Mouse (Mus musculus): Measurements from ENCODE around the gene Ltbp1. TPM values are rescaled to one million over a fixed set of nuclear protein-coding genes. Genes with fewer than 3 reads are reported as not detected.

Ltbp1 gene
- polyA plus RNA-seq, 1 experiment from 2014 or later = 14.2 TPM

- no peak overlapping the region for H3K9ac ChIP-seq (ENCODE audit: low read depth, low read length)
- H3K9me3 ChIP-seq (ENCODE audit: control insufficient read depth, low read length) = no peaks in the 10 kb centered on the region
- no peak for DNase-seq (ENCODE audit: low spot score)
- H3K27ac ChIP-seq (ENCODE audit: low read depth, low read length) = no peak overlapping the region
- 84% methylated on average over 5 of the region's 5 CpGs for WGBS
- no peaks in the 10 kb centered on the region for H3K27me3 ChIP-seq (replicated peaks; ENCODE audit: control insufficient read depth, insufficient read depth, low read length)
- no peak for ATAC-seq (replicated peaks; ENCODE audit: low FRiP score)
- no peaks in the 10 kb centered on the region for H3K4me1 ChIP-seq (replicated peaks; ENCODE audit: control insufficient read depth, insufficient read depth, low read length)
- no peak overlapping the region for H3K4me3 ChIP-seq (ENCODE audit: low read depth, low read length)
- no peak overlapping the region for H3K4me2 ChIP-seq
- H3K36me3 ChIP-seq (ENCODE audit: control insufficient read depth, insufficient read depth, low read length) = 0 out of 2 replicates have a peak, but pooled peaks cover 2% of the 10 kb centered on the region
Measured at GRCm38 (mm10) chr17:75323229-75323628, 317.9 kb downstream of the Ltbp1 start.

- H3K27me3 ChIP-seq (replicated peaks; ENCODE audit: control insufficient read depth, insufficient read depth, low read length) = no peaks in the 10 kb centered on the region
- H3K36me3 ChIP-seq (ENCODE audit: control insufficient read depth, insufficient read depth, low read length) = 0 out of 2 replicates have a peak, but pooled peaks cover 2% of the 10 kb centered on the region
- ATAC-seq (replicated peaks; ENCODE audit: low FRiP score) (no peak), DNase-seq (ENCODE audit: low spot score) (no peak)
- no peak overlapping the region for H3K4me3 ChIP-seq (ENCODE audit: low read depth, low read length)
- no peaks in the 10 kb centered on the region for H3K4me1 ChIP-seq (replicated peaks; ENCODE audit: control insufficient read depth, insufficient read depth, low read length)
- no peak overlapping the region for H3K9ac ChIP-seq (ENCODE audit: low read depth, low read length)
- H3K4me2 ChIP-seq = no peak overlapping the region
- H3K9me3 ChIP-seq (ENCODE audit: control insufficient read depth, low read length) = no peaks in the 10 kb centered on the region
- no peak overlapping the region for H3K27ac ChIP-seq (ENCODE audit: low read depth, low read length)
- WGBS = 89% methylated on average over 10 of the region's 10 CpGs
Measured at GRCm38 (mm10) chr17:75323766-75324165, 318.4 kb downstream of the Ltbp1 start.

- Histone ChIP-seq H3K27ac (ENCODE audit: low read depth, low read length) (no peak overlapping the region), H3K9me3 (ENCODE audit: control insufficient read depth, low read length) (no peaks in the 10 kb centered on the region), H3K4me2 (no peak overlapping the region), H3K9ac (ENCODE audit: low read depth, low read length) (no peak overlapping the region), H3K4me3 (ENCODE audit: low read depth, low read length) (no peak overlapping the region), H3K27me3 (replicated peaks; ENCODE audit: control insufficient read depth, insufficient read depth, low read length) (no peaks in the 10 kb centered on the region), H3K36me3 (ENCODE audit: control insufficient read depth, insufficient read depth, low read length) (0 out of 2 replicates have a peak, but pooled peaks cover 2% of the 10 kb centered on the region), H3K4me1 (replicated peaks; ENCODE audit: control insufficient read depth, insufficient read depth, low read length) (no peaks in the 10 kb centered on the region)
- WGBS = 76% methylated on average over 10 of the region's 10 CpGs
- DNase-seq (ENCODE audit: low spot score) (no peak), ATAC-seq (replicated peaks; ENCODE audit: low FRiP score) (no peak)
Measured at GRCm38 (mm10) chr17:75328102-75328639, 322.8 kb downstream of the Ltbp1 start.

GRCm38 (mm10) chr17:75330366-75330765 lies 325.0 kb downstream of the Ltbp1 start:
- ATAC-seq (replicated peaks; ENCODE audit: low FRiP score) (no peak), DNase-seq (ENCODE audit: low spot score) (no peak)
- Histone ChIP-seq H3K9ac (ENCODE audit: low read depth, low read length) (no peak overlapping the region), H3K9me3 (ENCODE audit: control insufficient read depth, low read length) (no peaks in the 10 kb centered on the region), H3K4me3 (ENCODE audit: low read depth, low read length) (no peak overlapping the region), H3K36me3 (ENCODE audit: control insufficient read depth, insufficient read depth, low read length) (0 out of 2 replicates have a peak, but pooled peaks cover 2% of the 10 kb centered on the region), H3K4me1 (replicated peaks; ENCODE audit: control insufficient read depth, insufficient read depth, low read length) (no peaks in the 10 kb centered on the region), H3K27me3 (replicated peaks; ENCODE audit: control insufficient read depth, insufficient read depth, low read length) (no peaks in the 10 kb centered on the region), H3K4me2 (no peak overlapping the region), H3K27ac (ENCODE audit: low read depth, low read length) (no peak overlapping the region)
- 87% methylated on average over 6 of the region's 6 CpGs for WGBS

- no peak overlapping the region for H3K4me2 ChIP-seq
- H3K9me3 ChIP-seq (ENCODE audit: control insufficient read depth, low read length) = no peaks in the 10 kb centered on the region
- 83% methylated on average over 6 of the region's 6 CpGs for WGBS
- H3K4me1 ChIP-seq (replicated peaks; ENCODE audit: control insufficient read depth, insufficient read depth, low read length) = no peaks in the 10 kb centered on the region
- no peak for DNase-seq (ENCODE audit: low spot score)
- no peak overlapping the region for H3K4me3 ChIP-seq (ENCODE audit: low read depth, low read length)
- no peak for ATAC-seq (replicated peaks; ENCODE audit: low FRiP score)
- 0 out of 2 replicates have a peak, but pooled peaks cover 2% of the 10 kb centered on the region for H3K36me3 ChIP-seq (ENCODE audit: control insufficient read depth, insufficient read depth, low read length)
- no peak overlapping the region for H3K9ac ChIP-seq (ENCODE audit: low read depth, low read length)
- H3K27me3 ChIP-seq (replicated peaks; ENCODE audit: control insufficient read depth, insufficient read depth, low read length) = no peaks in the 10 kb centered on the region
- no peak overlapping the region for H3K27ac ChIP-seq (ENCODE audit: low read depth, low read length)
Measured at GRCm38 (mm10) chr17:75331421-75331951, 326.1 kb downstream of the Ltbp1 start.

- ATAC-seq (replicated peaks; ENCODE audit: low FRiP score) (no peak), DNase-seq (ENCODE audit: low spot score) (no peak)
- H3K4me2 ChIP-seq = no peak overlapping the region
- WGBS = 89% methylated on average over 6 of the region's 6 CpGs
- H3K27ac ChIP-seq (ENCODE audit: low read depth, low read length) = no peak overlapping the region
- H3K27me3 ChIP-seq (replicated peaks; ENCODE audit: control insufficient read depth, insufficient read depth, low read length) = no peaks in the 10 kb centered on the region
- no peaks in the 10 kb centered on the region for H3K36me3 ChIP-seq (ENCODE audit: control insufficient read depth, insufficient read depth, low read length)
- no peaks in the 10 kb centered on the region for H3K9me3 ChIP-seq (ENCODE audit: control insufficient read depth, low read length)
- H3K9ac ChIP-seq (ENCODE audit: low read depth, low read length) = no peak overlapping the region
- no peak overlapping the region for H3K4me3 ChIP-seq (ENCODE audit: low read depth, low read length)
- H3K4me1 ChIP-seq (replicated peaks; ENCODE audit: control insufficient read depth, insufficient read depth, low read length) = no peaks in the 10 kb centered on the region
Measured at GRCm38 (mm10) chr17:75332289-75332688, 326.9 kb downstream of the Ltbp1 start.

GRCm38 (mm10) chr17:75333011-75333410 lies 327.6 kb downstream of the Ltbp1 start:
- Histone ChIP-seq H3K4me3 (ENCODE audit: low read depth, low read length) (no peak overlapping the region), H3K36me3 (ENCODE audit: control insufficient read depth, insufficient read depth, low read length) (no peaks in the 10 kb centered on the region), H3K27me3 (replicated peaks; ENCODE audit: control insufficient read depth, insufficient read depth, low read length) (no peaks in the 10 kb centered on the region), H3K9me3 (ENCODE audit: control insufficient read depth, low read length) (no peaks in the 10 kb centered on the region), H3K9ac (ENCODE audit: low read depth, low read length) (no peak overlapping the region), H3K27ac (ENCODE audit: low read depth, low read length) (no peak overlapping the region), H3K4me1 (replicated peaks; ENCODE audit: control insufficient read depth, insufficient read depth, low read length) (no peaks in the 10 kb centered on the region), H3K4me2 (no peak overlapping the region)
- 88% methylated on average over 9 of the region's 9 CpGs for WGBS
- ATAC-seq (replicated peaks; ENCODE audit: low FRiP score) (no peak), DNase-seq (ENCODE audit: low spot score) (no peak)

- Histone ChIP-seq H3K27me3 (replicated peaks; ENCODE audit: control insufficient read depth, insufficient read depth, low read length) (no peaks in the 10 kb centered on the region), H3K36me3 (ENCODE audit: control insufficient read depth, insufficient read depth, low read length) (no peaks in the 10 kb centered on the region), H3K4me3 (ENCODE audit: low read depth, low read length) (no peak overlapping the region), H3K9me3 (ENCODE audit: control insufficient read depth, low read length) (no peaks in the 10 kb centered on the region), H3K27ac (ENCODE audit: low read depth, low read length) (no peak overlapping the region), H3K9ac (ENCODE audit: low read depth, low read length) (no peak overlapping the region), H3K4me1 (replicated peaks; ENCODE audit: control insufficient read depth, insufficient read depth, low read length) (no peaks in the 10 kb centered on the region), H3K4me2 (no peak overlapping the region)
- DNase-seq (ENCODE audit: low spot score) (no peak), ATAC-seq (replicated peaks; ENCODE audit: low FRiP score) (no peak)
- WGBS = 80% methylated on average over 13 of the region's 13 CpGs
Measured at GRCm38 (mm10) chr17:75333759-75334158, 328.4 kb downstream of the Ltbp1 start.

GRCm38 (mm10) chr17:75335649-75336048 lies 330.3 kb downstream of the Ltbp1 start:
- Histone ChIP-seq H3K36me3 (ENCODE audit: control insufficient read depth, insufficient read depth, low read length) (no peaks in the 10 kb centered on the region), H3K9me3 (ENCODE audit: control insufficient read depth, low read length) (no peaks in the 10 kb centered on the region), H3K4me3 (ENCODE audit: low read depth, low read length) (no peak overlapping the region), H3K9ac (ENCODE audit: low read depth, low read length) (no peak overlapping the region), H3K27me3 (replicated peaks; ENCODE audit: control insufficient read depth, insufficient read depth, low read length) (no peaks in the 10 kb centered on the region), H3K4me2 (no peak overlapping the region), H3K27ac (ENCODE audit: low read depth, low read length) (no peak overlapping the region), H3K4me1 (replicated peaks; ENCODE audit: control insufficient read depth, insufficient read depth, low read length) (no peaks in the 10 kb centered on the region)
- DNase-seq (ENCODE audit: low spot score) = no peak
- WGBS = 78% methylated on average over 9 of the region's 9 CpGs
- ATAC-seq (replicated peaks; ENCODE audit: low FRiP score) = no peak
